Mouse (Mus musculus): ENCODE results near the gene Cdk4.
"Not testable (repeated sequence)": the region's sequence is repeated elsewhere in the genome, so short reads cannot be mapped to it uniquely, and the experiment has no call there.

Cdk4 gene

GRCm38 (mm10) chr10:127058708-127059107, 4.6 kb upstream of the Cdk4 start:
- DNase-seq: no peak

GRCm38 (mm10) chr10:127059174-127059967, 4.0 kb upstream of the Cdk4 start:
- DNase-seq: peak; percentile 91

GRCm38 (mm10) chr10:127059968-127060916, 3.1 kb upstream of the Cdk4 start, which contains the start of gene March9:
TSS of gene March9 (minus strand) at chr10:127060184.
- peak; percentile 97 for DNase-seq

GRCm38 (mm10) chr10:127061085-127061484, 2.2 kb upstream of the Cdk4 start:
- peak; percentile 89 for DNase-seq

- DNase-seq: peak; percentile 69
Measured at GRCm38 (mm10) chr10:127061513-127061912, 1.8 kb upstream of the Cdk4 start.

GRCm38 (mm10) chr10:127062101-127062500, 1.2 kb upstream of the Cdk4 start:
- peak; percentile 88 for DNase-seq

- DNase-seq: peak; percentile 78
Measured at GRCm38 (mm10) chr10:127062503-127062902, 831 bp upstream of the Cdk4 start.

- DNase-seq: peak; percentile 94
Measured at GRCm38 (mm10) chr10:127063913-127064870, 858 bp downstream of the Cdk4 start.

- peak; percentile 91 for DNase-seq
Measured at GRCm38 (mm10) chr10:127065981-127066380, 2.6 kb downstream of the Cdk4 start.

GRCm38 (mm10) chr10:127066519-127067018, 3.2 kb downstream of the Cdk4 start:
- peak; percentile 91 for DNase-seq

- no peak for DNase-seq
Measured at GRCm38 (mm10) chr10:127068360-127069038, 5.2 kb downstream of the Cdk4 start.

GRCm38 (mm10) chr10:127069281-127070189, 6.2 kb downstream of the Cdk4 start:
- peak; percentile 91 for DNase-seq

GRCm38 (mm10) chr10:127070190-127071121, 7.1 kb downstream of the Cdk4 start, which contains the start of gene Tspan31:
TSS of gene Tspan31 (minus strand) at chr10:127070264.
- peak; percentile 100 for DNase-seq

GRCm38 (mm10) chr10:127071203-127071602, 7.9 kb downstream of the Cdk4 start:
- DNase-seq: peak; percentile 88

- DNase-seq: not testable (repeated sequence)
Measured at GRCm38 (mm10) chr10:127072270-127072669, 8.9 kb downstream of the Cdk4 start.

GRCm38 (mm10) chr10:127072969-127073368, 9.6 kb downstream of the Cdk4 start:
- DNase-seq: not testable (repeated sequence)

GRCm38 (mm10) chr10:127073981-127074380, 10.6 kb downstream of the Cdk4 start:
- DNase-seq: no peak

GRCm38 (mm10) chr10:127075080-127075479, 11.7 kb downstream of the Cdk4 start, which contains the start of gene Agap2:
TSS of gene Agap2 (plus strand) at chr10:127075284.
- peak; percentile 93 for DNase-seq

- DNase-seq: peak; percentile 97
Measured at GRCm38 (mm10) chr10:127075651-127076050, 12.3 kb downstream of the Cdk4 start.

Data from heart, adult 11 months (tissue).